Mouse (Mus musculus) megakaryocyte, embryonic 14.5 days (primary cell): ENCODE measurements around the gene Prtn3.

Experiments used
- FLI1 ChIP-seq: IDR thresholded peaks from 2 replicates; pipeline ENCODE4 v1.6.1; 2012; ENCODE audit warnings: low read length, inconsistent platforms, mixed read lengths
- GATA1 ChIP-seq: IDR thresholded peaks from 3 replicates; pipeline ENCODE4 v1.6.1; 2012; ENCODE audit warnings: mixed read lengths, low read length, inconsistent platforms, borderline replicate concordance

DNA sequence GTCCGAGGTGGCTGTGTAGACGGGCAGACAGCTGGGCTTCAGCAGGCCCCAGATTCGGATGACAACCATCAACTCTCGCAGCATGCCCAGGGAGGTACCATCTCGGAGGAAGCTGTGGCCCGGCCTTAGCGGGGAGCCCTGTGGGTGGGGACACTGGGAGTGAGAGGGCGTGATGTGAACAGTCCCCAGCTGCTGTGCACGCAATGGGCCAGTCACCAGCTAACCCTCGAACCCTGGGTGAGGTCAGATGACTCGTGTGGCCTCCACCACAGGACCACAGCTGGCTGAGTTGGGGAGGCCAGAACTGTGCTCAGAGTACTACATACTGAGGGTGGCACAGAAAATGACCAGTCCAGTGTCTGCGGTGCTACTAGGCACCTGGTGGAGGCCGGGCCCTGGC is 22.5 kb downstream of the Prtn3 start:
- TF ChIP-seq FLI1 (no peak), GATA1 (no peak)
